Mouse (Mus musculus) leukemia stem cell, adult 10-12 weeks (primary cell): ENCODE measurements around the gene Aven. TPM values are rescaled to one million over a fixed set of nuclear protein-coding genes. Genes with fewer than 3 reads are reported as not detected.

ENCODE experiments used
- polyA plus RNA-seq: library from polyadenylated mRNA; stranded (reverse); fragments of >175 nt; gene quantifications from 2 replicates; pipeline ENCODE4 v1.2.3, GENCODE M21; 2012; ENCODE audit warnings: low replicate concordance

Aven gene
- polyA plus RNA-seq = 5.0 and 7.2 TPM in 2 replicates

GRCm38 (mm10) chr2:112492856-112493538, at the start of gene Aven:
Gene Aven (plus strand): TSS chr2:112492964.

GRCm38 (mm10) chr2:112454862-112455564, 37.8 kb upstream of the Aven start, which contains the start of gene Emc7:
Gene Emc7 (plus strand): TSS chr2:112454997.

GRCm38 (mm10) chr2:112480669-112481068, 12.1 kb upstream of the Aven start, which contains the start of gene Chrm5:
Gene Chrm5 (minus strand): TSS chr2:112480769.

Other genes starting within 250 kb of the Aven start
- not detected in 2 replicates for gene Nutm1, start 233.7 kb upstream of the Aven start, polyA plus RNA-seq
- 71.1 and 91.1 TPM in 2 replicates for gene Nop10, start 231.0 kb upstream of the Aven start, polyA plus RNA-seq
- 7.6 and 8.0 TPM in 2 replicates for gene Slc12a6, start 227.1 kb upstream of the Aven start, polyA plus RNA-seq
- not detected in 2 replicates for gene Gm21985, start 226.7 kb upstream of the Aven start, polyA plus RNA-seq
- gene Emc4, start 124.9 kb upstream of the Aven start, polyA plus RNA-seq = 17.6 and 36.6 TPM in 2 replicates
- 1.7 and 2.7 TPM in 2 replicates for gene Katnbl1, start 113.8 kb upstream of the Aven start, polyA plus RNA-seq
- gene Emc7, start 38.0 kb upstream of the Aven start, polyA plus RNA-seq = 0.33 and 1.9 TPM in 2 replicates
- gene Chrm5, start 12.2 kb upstream of the Aven start, polyA plus RNA-seq = not detected in 2 replicates